Mouse (Mus musculus) erythroblast, embryonic 14.5 days (primary cell): Measurements from ENCODE around the gene Ankrd36.

Experiments
- GATA1 ChIP-seq: IDR thresholded peaks from 2 replicates; pipeline ENCODE4 v1.6.1; 2012; ENCODE audit warnings: low read length, inconsistent platforms, mixed read lengths
- TAL1 ChIP-seq: IDR thresholded peaks from 3 replicates; pipeline ENCODE4 v1.6.1; 2012; ENCODE audit warnings: low read length, inconsistent platforms, mixed read lengths

DNA sequence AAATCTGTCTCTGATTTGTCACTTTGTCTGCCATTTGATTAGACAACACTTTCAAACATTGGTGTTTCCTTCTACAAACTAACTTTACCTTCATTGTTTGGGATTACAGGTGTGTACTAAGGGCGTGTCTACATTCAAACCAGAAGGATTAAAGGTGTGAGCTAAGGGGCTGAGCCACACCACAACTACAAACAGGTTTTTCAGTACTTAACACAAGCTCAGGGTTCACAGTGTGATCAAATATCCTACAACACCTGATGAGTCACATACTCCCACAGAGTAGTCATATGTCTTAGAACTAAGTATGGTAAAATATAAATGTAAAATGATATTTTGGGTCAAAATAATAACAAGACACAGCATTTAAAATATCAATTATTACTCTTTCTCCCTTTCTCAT is 17.6 kb upstream of the Ankrd36 start:
- no peak for TF ChIP-seq TAL1
- TF ChIP-seq GATA1, result no peak
